Mouse (Mus musculus): ENCODE measurements around the gene Tppp2.

Gene Tppp2

DNA sequence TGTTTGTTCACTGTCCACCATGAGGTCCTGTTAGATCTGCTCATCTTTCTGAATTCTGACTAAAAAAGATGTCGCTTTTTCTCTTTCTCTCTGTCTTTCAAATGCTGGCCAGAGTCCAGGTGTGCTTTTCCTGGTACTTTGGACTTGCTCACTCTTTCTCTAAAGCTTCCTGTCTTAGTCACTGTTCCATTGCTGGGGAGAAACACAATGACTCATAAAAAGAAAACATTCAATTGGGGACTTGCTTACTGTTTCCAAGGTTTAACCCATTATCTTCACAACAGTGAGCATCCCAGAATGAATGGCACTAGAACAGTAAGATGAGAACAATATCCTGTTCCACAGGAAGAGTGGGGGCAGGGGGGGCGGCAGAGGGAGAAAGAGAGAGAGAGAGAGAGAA is 42.1 kb downstream of the Tppp2 start:
- no peak for DNase-seq (ENCODE audit: low spot score)

DNA sequence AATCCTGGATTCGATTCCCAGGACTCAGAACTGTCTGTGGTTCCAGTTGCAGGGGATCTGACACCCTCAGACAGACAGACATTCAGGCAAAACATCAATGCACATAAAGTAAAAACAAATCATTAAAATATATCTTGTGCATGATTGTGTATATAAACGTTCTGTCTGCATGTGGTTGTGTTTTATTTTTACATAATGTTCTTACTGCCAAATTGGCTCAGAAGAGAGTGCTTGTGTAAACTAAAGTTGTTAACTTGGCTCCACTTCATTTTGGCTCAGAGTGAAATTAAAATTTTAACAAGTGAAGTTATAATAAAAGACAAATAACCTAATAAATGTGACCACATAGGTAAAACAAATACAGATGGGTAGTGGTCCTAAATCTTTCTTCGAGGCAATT is 49.2 kb downstream of the Tppp2 start:
- DNase-seq (ENCODE audit: low spot score) = no peak
